Mouse (Mus musculus) heart, adult 2 months (tissue): Measurements from ENCODE around the gene Camk2n2.

Source experiments
- CTCF ChIP-seq: fragments of 200-600 bp; IDR thresholded peaks from 2 replicates; pipeline ENCODE4 v1.8.1; 2022; ENCODE audit warnings: antibody characterized with exemption, mild to moderate bottlenecking, moderate library complexity
- EP300 ChIP-seq: fragments of 200-500 bp; IDR thresholded peaks from 2 replicates; pipeline ENCODE4 v1.6.1; 2011; ENCODE audit warnings: low read depth, low read length, control low read depth; ENCODE audit not compliant: insufficient read depth

DNA sequence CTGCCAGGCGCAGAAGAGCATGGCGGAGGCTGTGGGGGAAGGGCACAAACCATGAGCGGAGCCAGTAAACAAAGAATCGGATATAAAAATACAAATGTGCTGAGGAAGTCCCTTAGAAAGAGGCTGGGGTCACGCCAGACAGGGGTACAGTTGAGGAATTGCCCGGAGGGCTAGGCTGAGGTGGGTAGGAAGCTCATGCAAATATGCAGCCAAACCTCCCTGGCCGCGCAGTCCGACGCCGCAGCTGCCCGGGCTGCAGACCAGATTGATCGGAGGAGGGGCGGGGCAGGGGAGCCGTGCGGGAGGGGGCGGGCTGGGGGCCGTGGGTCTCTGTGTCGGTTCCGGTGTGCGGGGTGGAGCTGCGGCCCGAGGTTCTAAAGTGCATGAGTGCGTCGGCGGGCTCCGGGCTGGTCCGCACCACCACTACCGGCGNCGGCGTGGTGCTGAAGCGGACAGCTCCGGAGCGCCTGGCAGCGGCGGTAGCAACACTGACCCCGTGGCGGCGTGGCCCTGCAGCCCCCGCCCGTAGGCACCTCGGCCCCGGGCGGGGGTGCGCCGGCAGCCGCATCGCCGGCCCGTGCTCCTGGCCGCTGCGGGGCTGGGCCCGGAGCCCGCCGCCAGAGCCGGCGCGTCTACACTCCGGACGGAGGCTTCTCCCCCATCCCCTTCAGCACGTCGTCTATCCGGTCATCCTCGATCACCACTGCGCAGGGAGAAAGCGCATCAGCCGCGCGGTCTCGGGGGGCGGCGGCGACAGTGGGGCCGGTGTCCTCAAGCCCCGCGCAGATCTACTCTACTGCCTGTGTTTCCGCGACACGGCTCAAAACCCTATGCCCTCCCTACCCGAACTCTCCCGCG is 1.3 kb downstream of the Camk2n2 start:
- TF ChIP-seq EP300, result no peak
- no peak for TF ChIP-seq CTCF
